ENCODE assay signal across 17 mouse cellular contexts in the genomic region with DNA sequence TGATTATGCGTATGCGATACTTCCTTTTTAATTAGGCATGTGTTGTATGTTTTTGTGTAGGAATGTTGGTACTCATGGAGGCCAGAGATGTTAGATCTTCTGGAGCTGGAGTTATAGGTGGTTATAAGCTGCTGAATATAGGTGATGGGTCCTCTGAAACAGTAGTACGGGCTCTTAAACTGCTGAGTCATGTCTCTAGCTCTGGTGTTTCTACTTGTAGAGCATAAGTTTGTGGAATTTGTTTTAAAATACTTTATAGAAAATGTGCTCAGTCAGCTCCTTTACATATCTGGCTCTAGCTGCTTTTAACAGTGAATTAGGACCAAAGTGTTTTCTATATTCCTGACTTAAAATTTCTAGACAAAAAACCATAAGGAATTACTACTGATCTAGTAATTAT.
"Had no signal": no experiment of that assay in that cellular context is flagged by ENCODE, and none has a peak within 500 bp of the region (broad histone marks: within the 10 kb centered on the region; RNA-seq: fewer than 3 reads in every experiment).

No protein-coding gene starts in this region.

- H3K4me1 ChIP-seq: lung, embryonic 15.5 days; midbrain, embryonic 13.5 days; midbrain, embryonic 15.5 days; neural tube, embryonic 12.5 days; stomach, embryonic 15.5 days had no signal

- H3K27ac ChIP-seq: lung, embryonic 15.5 days; macrophage; midbrain, embryonic 13.5 days; midbrain, embryonic 15.5 days; neural tube, embryonic 12.5 days; stomach, embryonic 15.5 days; stomach, postnatal 0 days had no signal

- ATAC-seq: liver, postnatal 0 days; lung, postnatal 0 days; midbrain, embryonic 13.5 days; midbrain, embryonic 15.5 days had no signal

- H3K27me3 ChIP-seq: lung, embryonic 15.5 days; megakaryocyte, embryonic 14.5 days; midbrain, embryonic 13.5 days; midbrain, embryonic 15.5 days; neural tube, embryonic 12.5 days; stomach, embryonic 15.5 days had no signal

- H3K4me2 ChIP-seq: lung, embryonic 15.5 days; midbrain, embryonic 13.5 days; midbrain, embryonic 15.5 days; neural tube, embryonic 12.5 days; stomach, embryonic 15.5 days had no signal

- H3K9me3 ChIP-seq: lung, embryonic 15.5 days; megakaryocyte, embryonic 14.5 days; midbrain, embryonic 13.5 days; midbrain, embryonic 15.5 days; neural tube, embryonic 12.5 days; stomach, embryonic 15.5 days had no signal

- H3K9ac ChIP-seq: liver, postnatal 0 days; lung, embryonic 15.5 days; midbrain, embryonic 13.5 days; midbrain, embryonic 15.5 days; neural tube, embryonic 12.5 days; stomach, embryonic 15.5 days had no signal

- H3K4me3 ChIP-seq: lung, embryonic 15.5 days; megakaryocyte, embryonic 14.5 days; midbrain, embryonic 13.5 days; midbrain, embryonic 15.5 days; neural tube, embryonic 12.5 days; stomach, embryonic 15.5 days had no signal

- DNase-seq: liver, postnatal 0 days; lung, adult 2 months; lung, postnatal 14 days; lung, postnatal 36 days; right cerebral cortex, postnatal 14 days; thymus, adult 2 months; thymus, postnatal 25 days; thymus, postnatal 4 days had no signal
